Mouse (Mus musculus): ENCODE results near the gene Abcc9.

GRCm38 (mm10) chr6:142555988-142556387, 146.1 kb downstream of the Abcc9 start:
- TF ChIP-seq CTCF (conservative IDR thresholded peaks at IDR 0.05; ENCODE audit: low read length) (no peak), NANOG (IDR thresholded peaks at IDR 0.05; ENCODE audit: borderline replicate concordance, low read length) (no peak)
